Mouse (Mus musculus) stomach, postnatal 0 days (tissue): ENCODE data around the gene Tmem132a. TPM values are rescaled to one million over a fixed set of nuclear protein-coding genes. Genes with fewer than 3 reads are reported as not detected.
A peak's percentile ranks its signal among the peaks of the same experiment; 100 is the strongest.

Experiments used
- ATAC-seq: fragments of 200-750 bp; cut with Nextera tagmentation; 2 replicates; pipeline ENCODE4 v1.8.0; 2017; ENCODE audit not compliant: low FRiP score, low TSS enrichment
- DNase-seq: peaks from one replicate; pipeline ENCODE4 v3.0.0-alpha.2; 2016; ENCODE audit warnings: low spot score
- H3K27ac ChIP-seq: fragments of 300-500 bp; sonication (generic); replicated peaks from 2 replicates; pipeline ENCODE4 v1.5.1; 2014; ENCODE audit warnings: mild to moderate bottlenecking, control low read depth
- H3K27me3 ChIP-seq: fragments of 300-500 bp; sonication (generic); 2 replicates; pipeline ENCODE4 v1.6.1; 2014; ENCODE audit warnings: low read length; ENCODE audit not compliant: control insufficient read depth, insufficient read depth
- H3K36me3 ChIP-seq: fragments of 300-500 bp; sonication (generic); 2 replicates; pipeline ENCODE4 v1.6.1; 2014; ENCODE audit warnings: low read length, mixed read lengths; ENCODE audit not compliant: control insufficient read depth, insufficient read depth
- H3K4me1 ChIP-seq: fragments of 300-500 bp; sonication (generic); replicated peaks from 2 replicates; pipeline ENCODE4 v1.6.1; 2014; ENCODE audit warnings: antibody characterized with exemption; ENCODE audit not compliant: control insufficient read depth, insufficient read depth
- H3K4me2 ChIP-seq: fragments of 300-500 bp; sonication (generic); replicated peaks from 2 replicates; pipeline ENCODE4 v1.6.1; 2014; ENCODE audit warnings: low read depth, mild to moderate bottlenecking, control low read depth, moderate library complexity
- H3K4me3 ChIP-seq: fragments of 300-500 bp; sonication (generic); 2 replicates; pipeline ENCODE4 v1.5.1; 2014; ENCODE audit warnings: low read depth, low read length, control low read depth
- H3K9ac ChIP-seq: fragments of 300-500 bp; sonication (generic); 2 replicates; pipeline ENCODE4 v1.6.1; 2014; ENCODE audit warnings: mild to moderate bottlenecking, low read length, control low read depth, mixed read lengths
- H3K9me3 ChIP-seq: fragments of 300-500 bp; sonication (generic); 2 replicates; pipeline ENCODE4 v1.6.1; 2016; ENCODE audit warnings: low read length; ENCODE audit not compliant: control insufficient read depth
- CTCF ChIP-seq: IDR thresholded peaks from 2 replicates; pipeline ENCODE4 v1.5.1; 2016; ENCODE audit warnings: antibody characterized with exemption, low read depth, mild to moderate bottlenecking, moderate library complexity
- EP300 ChIP-seq: optimal IDR thresholded peaks from 2 replicates; pipeline ENCODE3; 2016; ENCODE audit warnings: antibody characterized with exemption
- WGBS: fragments of 180-500 bp; shearing (Covaris S2); extraction: QIAGEN DNeasy Blood & Tissue Kit; methylation state at CpG from one replicate; pipeline ENCODE4 v1.1.7; 2014; 5-methylcytosine and 5-hydroxymethylcytosine counted together
- polyA plus RNA-seq: library from polyadenylated mRNA; unstranded; fragments of >200 nt; fragmentation: Nextera tagmentation; extraction: Ambion mirVana; gene quantifications from 2 replicates; pipeline ENCODE4 v1.2.1, GENCODE M21; 2015

Tmem132a gene
- 19.1 and 20.8 TPM in 2 replicates for polyA plus RNA-seq

DNA sequence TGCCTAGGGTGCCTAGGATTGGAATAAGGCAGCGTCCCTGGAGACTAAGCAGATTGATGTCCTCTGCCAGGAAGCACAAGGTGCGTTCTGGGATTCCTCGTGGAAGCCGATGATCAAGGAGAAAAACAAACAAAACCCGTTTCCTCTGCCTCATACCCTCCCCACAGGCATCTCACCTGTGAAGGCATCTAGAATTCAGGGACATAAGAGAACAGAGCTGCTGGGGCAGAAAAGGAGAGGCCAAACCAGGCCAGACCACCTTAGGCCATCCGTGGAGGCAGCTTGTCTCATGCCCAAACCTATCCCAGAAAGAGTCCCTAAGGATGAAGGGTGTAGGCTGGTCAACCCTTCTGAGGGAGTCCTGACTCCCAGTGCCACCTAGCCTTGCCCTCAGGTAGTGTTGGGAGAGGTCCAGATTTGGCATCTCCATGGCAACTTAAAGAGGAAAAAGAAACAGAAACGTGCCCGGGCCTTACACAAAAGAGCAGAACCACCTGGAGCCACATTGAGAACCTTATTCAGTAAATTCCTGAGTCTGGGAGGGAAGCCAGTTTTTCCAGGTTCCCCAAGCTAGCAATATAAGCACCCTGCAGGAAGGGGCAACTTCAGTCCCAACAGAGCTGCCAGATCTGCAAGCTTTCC, at the start of gene Tmem132a:
Tmem132a (minus strand) TSS at position 55 of the 642 bp plus-strand sequence.
- Histone ChIP-seq H3K4me1 (peaks cover 8% of the 10 kb centered on the region; the same call in 1 of the 2 replicates), H3K9ac (peak within 1 kb of the TSS; percentile 76), H3K9me3 (no peaks in the 10 kb centered on the region), H3K27ac (peak within 1 kb of the TSS; percentile 79), H3K36me3 (peaks cover 19% of the 10 kb centered on the region), H3K4me3 (peak within 1 kb of the TSS; percentile 66), H3K27me3 (no peaks in the 10 kb centered on the region), H3K4me2 (peak within 1 kb of the TSS; percentile 82)
- no peak for TF ChIP-seq EP300
- TF ChIP-seq CTCF, result no peak
- ATAC-seq (no peak), DNase-seq (no peak)
- WGBS, result 2% methylated on average over 8 of the region's 8 CpGs

DNA sequence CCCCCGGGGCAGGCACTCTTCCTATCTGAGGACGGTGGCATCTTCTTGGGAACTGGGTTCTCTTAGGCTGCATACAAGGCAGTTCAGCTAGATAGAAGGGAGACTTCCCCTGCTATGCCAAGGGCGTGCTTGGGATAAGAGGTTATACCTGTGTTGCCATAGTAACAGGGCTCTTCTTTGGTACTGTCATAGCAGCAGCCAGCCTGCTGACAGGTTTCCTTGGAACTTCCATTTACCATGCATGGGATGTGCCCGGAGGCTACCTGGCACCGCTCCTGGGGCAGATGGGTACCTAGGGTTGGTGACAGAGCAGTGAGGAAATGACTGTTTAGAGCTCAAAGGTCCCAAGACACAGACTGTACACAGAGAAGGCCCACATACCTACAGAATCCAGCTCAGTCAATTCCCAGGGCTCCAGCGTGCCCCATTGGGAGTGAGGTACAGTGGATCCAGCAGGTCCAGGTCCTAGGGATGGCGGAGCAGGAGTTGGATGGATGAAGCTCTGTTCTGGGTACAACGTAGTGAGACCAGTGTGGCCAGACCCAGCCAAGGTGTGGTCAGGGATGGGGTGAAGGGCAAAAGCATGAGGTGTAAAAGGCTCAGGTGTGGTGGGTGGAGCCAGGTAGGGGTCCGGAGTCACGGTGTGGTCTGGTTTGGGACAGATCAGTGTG, 48.7 kb upstream of the Tmem132a start:
- H3K4me2 ChIP-seq, result no peak overlapping the region
- ATAC-seq (no peak), DNase-seq (no peak)
- H3K9ac ChIP-seq, result no peak overlapping the region
- 82% methylated on average over 10 of the region's 10 CpGs for WGBS
- no peaks in the 10 kb centered on the region for H3K36me3 ChIP-seq
- no peaks in the 10 kb centered on the region for H3K4me1 ChIP-seq
- H3K27me3 ChIP-seq, result no peaks in the 10 kb centered on the region
- no peak overlapping the region for H3K4me3 ChIP-seq
- no peak for TF ChIP-seq CTCF
- TF ChIP-seq EP300, result no peak
- H3K9me3 ChIP-seq, result no peaks in the 10 kb centered on the region
- no peak overlapping the region for H3K27ac ChIP-seq

DNA sequence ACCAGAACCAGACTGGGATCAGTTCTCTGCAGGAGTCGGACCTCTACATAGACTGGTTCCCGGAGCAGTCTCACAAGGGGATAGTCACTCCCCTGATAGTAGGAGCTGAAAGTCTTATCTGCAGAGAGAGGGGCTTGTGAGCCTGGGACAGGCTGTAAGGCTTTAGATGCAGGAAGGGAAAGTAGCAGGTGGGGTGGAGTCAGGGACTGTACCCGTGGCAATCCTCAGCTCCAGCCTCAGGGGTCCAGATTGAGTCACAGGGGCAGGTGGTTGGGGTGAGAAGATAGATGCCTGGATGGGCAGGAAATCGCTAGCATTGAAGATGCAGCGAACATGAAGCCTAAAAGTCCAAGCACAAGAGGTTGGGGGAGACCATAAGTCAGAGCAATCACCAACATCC, 46.8 kb upstream of the Tmem132a start:
- Histone ChIP-seq H3K36me3 (no peaks in the 10 kb centered on the region), H3K4me2 (no peak overlapping the region), H3K27ac (no peak overlapping the region), H3K27me3 (no peaks in the 10 kb centered on the region), H3K4me3 (no peak overlapping the region), H3K4me1 (no peaks in the 10 kb centered on the region), H3K9ac (no peak overlapping the region), H3K9me3 (no peaks in the 10 kb centered on the region)
- no peak for TF ChIP-seq EP300
- no peak for TF ChIP-seq CTCF
- ATAC-seq, result no peak
- 54% methylated on average over 5 of the region's 5 CpGs for WGBS
- no peak for DNase-seq

DNA sequence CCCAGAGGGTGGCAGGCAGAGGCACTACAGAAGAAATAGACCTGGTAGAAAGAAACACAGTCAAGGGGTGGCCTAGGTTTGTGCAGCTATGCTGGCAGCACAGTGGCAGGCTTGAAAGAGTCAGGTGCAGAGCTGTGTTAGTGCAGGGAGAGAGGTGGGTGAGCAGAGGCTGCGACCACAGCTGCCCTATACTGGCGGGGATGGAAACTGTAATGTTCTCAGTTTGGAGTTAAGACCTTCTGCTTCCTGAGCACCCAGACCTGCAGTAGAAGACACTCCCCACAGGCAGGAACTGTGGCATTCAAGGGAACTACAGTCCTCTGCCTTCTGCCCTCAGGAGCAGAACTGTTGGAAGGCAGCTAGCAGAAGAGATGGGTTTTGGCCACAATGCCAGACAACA, 45.1 kb upstream of the Tmem132a start:
- Histone ChIP-seq H3K9me3 (no peaks in the 10 kb centered on the region), H3K4me3 (no peak overlapping the region), H3K4me2 (no peak overlapping the region), H3K27me3 (no peaks in the 10 kb centered on the region), H3K9ac (no peak overlapping the region), H3K36me3 (no peaks in the 10 kb centered on the region), H3K4me1 (no peaks in the 10 kb centered on the region), H3K27ac (no peak overlapping the region)
- no peak for ATAC-seq
- DNase-seq, result no peak
- TF ChIP-seq EP300 (no peak), CTCF (no peak)
- 76% methylated on average over 2 of the region's 2 CpGs for WGBS

DNA sequence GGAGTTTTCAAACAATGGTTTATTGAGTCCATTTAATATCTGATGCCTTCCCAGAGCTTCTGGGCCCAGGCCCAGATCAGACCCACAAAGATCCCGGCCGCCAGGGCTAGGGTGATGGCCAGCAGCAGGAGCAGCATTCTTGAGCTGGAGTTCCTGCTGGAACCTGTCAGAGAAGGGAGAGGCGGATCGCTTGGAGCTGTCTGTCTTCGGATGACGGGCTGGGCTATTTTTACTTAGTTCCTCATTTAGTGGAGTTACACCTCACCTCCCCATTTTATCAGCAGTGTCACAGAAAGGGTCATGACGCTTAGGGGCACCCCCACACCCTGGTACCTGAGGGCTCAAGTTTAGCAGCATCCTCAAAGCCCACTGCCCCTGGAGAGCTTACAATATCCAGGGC, 44.6 kb upstream of the Tmem132a start:
- WGBS, result 30% methylated on average over 7 of the region's 7 CpGs
- Histone ChIP-seq H3K36me3 (no peaks in the 10 kb centered on the region), H3K27ac (no peak overlapping the region), H3K9me3 (no peaks in the 10 kb centered on the region), H3K4me3 (no peak overlapping the region), H3K9ac (0 out of 2 replicates have a peak overlapping the region, but pooled peaks have one; percentile 18), H3K4me1 (0 out of 2 replicates have a peak, but pooled peaks cover 2% of the 10 kb centered on the region), H3K4me2 (no peak overlapping the region), H3K27me3 (no peaks in the 10 kb centered on the region)
- DNase-seq (no peak), ATAC-seq (no peak)
- TF ChIP-seq EP300, result no peak
- TF ChIP-seq CTCF, result no peak

DNA sequence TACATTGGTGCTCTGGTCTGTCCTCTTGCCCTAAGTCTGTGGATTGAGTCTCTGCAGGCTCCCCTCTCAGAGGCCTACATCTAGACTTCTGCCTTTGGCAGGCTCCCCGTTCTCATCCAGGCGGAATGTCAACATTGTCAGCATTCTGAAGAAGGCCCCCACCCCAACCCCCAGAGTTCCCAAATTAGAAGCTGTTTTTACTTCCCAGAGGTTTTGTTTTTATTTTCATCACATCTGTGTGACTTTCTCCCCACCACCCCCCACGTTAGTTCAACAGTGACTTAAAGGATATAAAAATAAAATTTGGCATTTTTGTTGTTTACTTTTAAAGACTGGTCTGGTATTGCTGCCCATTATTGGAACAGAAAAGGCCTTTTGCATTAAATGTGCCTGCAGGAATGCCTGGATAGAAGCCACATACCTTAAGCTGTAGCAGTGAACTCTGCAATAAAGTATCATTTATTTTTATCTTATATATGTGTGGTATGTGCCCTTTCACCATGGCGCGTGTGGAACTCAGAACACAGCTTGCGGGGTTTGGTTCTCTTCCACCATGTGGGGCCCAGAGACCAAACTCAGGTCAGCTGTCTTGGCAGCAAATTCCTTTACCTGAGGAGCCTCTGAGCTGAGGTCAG, 39.5 kb upstream of the Tmem132a start:
- Histone ChIP-seq H3K27me3 (no peaks in the 10 kb centered on the region), H3K4me2 (no peak overlapping the region), H3K9ac (no peak overlapping the region), H3K9me3 (no peaks in the 10 kb centered on the region), H3K4me3 (no peak overlapping the region), H3K4me1 (0 out of 2 replicates have a peak, but pooled peaks cover 2% of the 10 kb centered on the region), H3K36me3 (peaks cover 2% of the 10 kb centered on the region), H3K27ac (peak overlapping the region; percentile 77)
- peak; percentile 34 for DNase-seq
- ATAC-seq, result peak; percentile 52; the same call in 1 of the 2 replicates
- WGBS, result 44% methylated on average over 6 of the region's 6 CpGs
- TF ChIP-seq EP300 (no peak), CTCF (no peak)
